Mouse (Mus musculus): ENCODE measurements at regions not wholly inside any gene's neighbourhood (a gene's known extent, or its start where the extent isn't known, plus 50 kb on each side); places are given as distances from the start of the nearest gene placed in this dataset.

DNA sequence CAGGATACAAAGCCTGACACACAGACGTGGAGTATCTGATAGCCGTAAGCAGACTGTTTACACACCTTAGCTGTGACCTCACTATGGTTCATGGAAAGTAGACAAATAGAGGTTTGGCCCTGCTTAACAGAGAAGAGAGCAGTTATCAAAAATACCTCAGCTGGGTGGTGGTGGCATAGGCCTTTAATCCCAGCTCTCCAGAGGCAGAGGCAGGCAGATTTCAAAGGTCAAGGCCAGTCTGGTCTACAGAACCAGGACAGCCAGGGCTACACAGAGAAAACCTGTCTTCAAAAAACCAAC, 350.7 kb downstream of the Foxo1 start:
- Histone ChIP-seq H3K4me1 (no peaks in the 10 kb centered on the region), H3K9ac (replicated peaks) (no peak overlapping the region), H3K9me3 (no peaks in the 10 kb centered on the region), H3K4me3 (no peak overlapping the region), H3K4me2 (replicated peaks) (no peak overlapping the region), H3K36me3 (no peaks in the 10 kb centered on the region), H3K27ac (replicated peaks) (no peak overlapping the region), H3K27me3 (no peaks in the 10 kb centered on the region)
- 85% methylated on average over 2 of the region's 2 CpGs for WGBS
- no peak for ATAC-seq (replicated peaks)

DNA sequence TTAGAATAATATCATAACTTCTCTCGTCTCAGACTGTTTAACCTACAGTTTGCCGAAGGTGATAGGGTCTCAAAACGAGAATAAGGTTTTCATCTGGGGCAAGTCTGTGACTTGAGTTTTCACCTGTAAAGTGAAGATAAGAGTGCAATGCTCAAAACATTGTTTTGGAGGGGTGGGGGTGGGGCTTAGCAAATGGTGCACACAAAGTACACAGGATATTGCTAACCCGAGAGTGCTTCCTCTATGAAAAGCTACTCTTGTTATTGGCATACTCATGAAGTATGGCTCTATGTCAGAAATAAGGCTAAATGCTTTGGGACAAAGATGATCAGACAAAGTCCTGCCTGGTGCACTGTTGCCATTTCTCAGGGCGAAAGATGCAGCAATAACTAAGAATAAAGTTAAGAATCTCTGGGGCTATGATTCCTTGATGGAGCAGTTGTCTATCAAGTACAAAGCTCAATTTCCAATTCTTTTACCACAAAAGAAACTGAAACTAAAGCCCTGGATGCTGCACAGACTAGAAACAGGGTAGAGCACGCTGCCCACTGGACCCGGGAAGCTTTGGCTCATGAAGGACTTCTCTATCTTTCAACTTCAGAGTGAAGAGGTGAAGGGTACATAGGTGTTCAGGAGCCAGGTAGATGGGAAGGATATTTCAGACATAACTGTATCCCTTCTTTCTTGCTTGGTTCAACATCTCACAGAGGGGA, 350.2 kb downstream of the Foxo1 start:
- H3K27me3 ChIP-seq = no peaks in the 10 kb centered on the region
- 89% methylated on average over 7 of the region's 7 CpGs for WGBS

DNA sequence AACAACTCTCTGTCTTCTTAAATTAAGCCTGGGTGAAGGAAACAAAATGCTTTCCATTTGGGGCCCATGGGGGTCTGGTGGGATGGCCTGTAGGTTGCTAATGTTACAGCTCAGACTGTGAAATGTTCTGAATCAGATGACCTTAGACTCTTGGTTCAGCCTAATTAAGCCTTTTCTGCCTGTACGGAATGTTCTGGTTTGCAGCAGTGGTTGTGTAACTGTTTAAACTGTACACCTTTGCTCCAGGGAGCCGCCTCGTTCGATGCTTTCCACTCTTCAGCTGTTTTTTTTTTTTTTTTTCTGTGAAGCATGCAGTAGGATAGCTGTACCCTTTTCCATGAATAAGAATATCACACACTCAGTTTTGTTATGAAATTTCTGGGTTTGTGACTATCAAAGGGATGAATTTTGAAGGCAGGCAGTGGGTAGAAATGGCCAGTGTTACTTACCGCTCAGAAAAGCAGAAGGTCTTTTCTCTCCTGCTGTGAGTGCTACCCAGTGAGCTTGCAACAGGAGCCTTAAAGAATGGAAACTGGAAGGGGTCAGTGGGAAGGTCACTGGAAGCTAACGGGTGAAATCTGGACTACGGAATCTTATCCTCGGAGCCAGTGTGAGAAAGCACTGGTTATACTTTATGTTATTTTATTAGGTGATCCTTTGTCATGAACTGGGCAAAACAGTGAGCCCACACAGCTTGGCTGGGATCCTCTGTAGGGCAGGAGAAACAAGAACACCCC, 349.4 kb downstream of the Foxo1 start:
- no peaks in the 10 kb centered on the region for H3K9me3 ChIP-seq
- H3K4me1 ChIP-seq = no peaks in the 10 kb centered on the region
- no peaks in the 10 kb centered on the region for H3K36me3 ChIP-seq
- WGBS = 45% methylated on average over 8 of the region's 8 CpGs
- no peak overlapping the region for H3K4me3 ChIP-seq
- H3K27me3 ChIP-seq = no peaks in the 10 kb centered on the region
- H3K9ac ChIP-seq (replicated peaks) = no peak overlapping the region
- no peak for ATAC-seq (replicated peaks)
- H3K27ac ChIP-seq (replicated peaks) = no peak overlapping the region
- no peak overlapping the region for H3K4me2 ChIP-seq (replicated peaks)

More for the DNA sequence above, 350.2 kb downstream of the Foxo1 start:
- H3K9ac ChIP-seq (replicated peaks) = no peak overlapping the region
- no peak overlapping the region for H3K4me3 ChIP-seq
- H3K4me2 ChIP-seq (replicated peaks) = no peak overlapping the region
- no peak for ATAC-seq (replicated peaks)
- H3K4me1 ChIP-seq = no peaks in the 10 kb centered on the region
- no peak overlapping the region for H3K27ac ChIP-seq (replicated peaks)
- H3K9me3 ChIP-seq = no peaks in the 10 kb centered on the region
- H3K36me3 ChIP-seq = no peaks in the 10 kb centered on the region

DNA sequence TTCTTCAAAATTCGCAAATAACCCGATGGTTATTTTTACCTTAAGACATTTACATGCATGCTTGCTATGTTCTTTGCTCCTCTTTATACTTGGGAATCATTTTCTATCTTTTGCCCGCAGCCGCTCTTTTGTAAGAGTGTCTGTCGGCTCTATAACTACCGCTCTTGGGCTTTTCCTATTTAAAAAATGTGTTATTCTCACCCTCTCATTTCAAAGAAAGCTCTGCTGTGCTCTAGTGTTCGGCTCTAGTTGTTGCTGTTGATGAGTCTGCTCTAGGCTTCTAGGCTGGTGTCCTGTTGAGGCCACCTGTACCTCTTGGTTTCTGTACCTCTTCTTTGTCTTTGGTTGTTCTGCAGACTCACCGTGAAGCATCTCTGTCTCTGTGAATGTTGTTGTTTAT, 343.7 kb downstream of the Foxo1 start:
- WGBS = 73% methylated on average over 8 of the region's 8 CpGs
- no peaks in the 10 kb centered on the region for H3K36me3 ChIP-seq
- no peak overlapping the region for H3K27ac ChIP-seq (replicated peaks)
- H3K9ac ChIP-seq (replicated peaks) = no peak overlapping the region
- H3K4me1 ChIP-seq = no peaks in the 10 kb centered on the region
- H3K27me3 ChIP-seq = no peaks in the 10 kb centered on the region
- ATAC-seq (replicated peaks) = no peak
- no peaks in the 10 kb centered on the region for H3K9me3 ChIP-seq
- no peak overlapping the region for H3K4me3 ChIP-seq
- no peak overlapping the region for H3K4me2 ChIP-seq (replicated peaks)

GRCm38 (mm10) chr3:52610466-52610865, 342.3 kb downstream of the Foxo1 start:
- no peak for ATAC-seq (replicated peaks)
- peaks cover 1% of the 10 kb centered on the region for H3K4me1 ChIP-seq
- no peaks in the 10 kb centered on the region for H3K36me3 ChIP-seq
- no peak overlapping the region for H3K4me3 ChIP-seq
- WGBS = 53% methylated on average over 3 of the region's 3 CpGs
- H3K9ac ChIP-seq (replicated peaks) = no peak overlapping the region
- H3K27me3 ChIP-seq = no peaks in the 10 kb centered on the region
- no peak overlapping the region for H3K4me2 ChIP-seq (replicated peaks)
- no peaks in the 10 kb centered on the region for H3K9me3 ChIP-seq
- H3K27ac ChIP-seq (replicated peaks) = no peak overlapping the region

GRCm38 (mm10) chr3:52608086-52608426, 339.9 kb downstream of the Foxo1 start:
- Histone ChIP-seq H3K27ac (replicated peaks) (no peak overlapping the region), H3K4me3 (no peak overlapping the region), H3K27me3 (no peaks in the 10 kb centered on the region), H3K4me2 (replicated peaks) (no peak overlapping the region), H3K9ac (replicated peaks) (no peak overlapping the region), H3K9me3 (no peaks in the 10 kb centered on the region), H3K36me3 (no peaks in the 10 kb centered on the region), H3K4me1 (peaks cover 11% of the 10 kb centered on the region)
- ATAC-seq (replicated peaks) = no peak
- WGBS = 91% methylated on average over 5 of the region's 5 CpGs

- Histone ChIP-seq H3K4me1 (peaks cover 11% of the 10 kb centered on the region), H3K9ac (replicated peaks) (no peak overlapping the region), H3K4me2 (replicated peaks) (no peak overlapping the region), H3K9me3 (no peaks in the 10 kb centered on the region), H3K27ac (replicated peaks) (no peak overlapping the region), H3K36me3 (no peaks in the 10 kb centered on the region), H3K4me3 (no peak overlapping the region), H3K27me3 (no peaks in the 10 kb centered on the region)
- ATAC-seq (replicated peaks) = no peak
- 89% methylated on average over 12 of the region's 12 CpGs for WGBS
Measured at GRCm38 (mm10) chr3:52607379-52608085, 339.4 kb downstream of the Foxo1 start.

DNA sequence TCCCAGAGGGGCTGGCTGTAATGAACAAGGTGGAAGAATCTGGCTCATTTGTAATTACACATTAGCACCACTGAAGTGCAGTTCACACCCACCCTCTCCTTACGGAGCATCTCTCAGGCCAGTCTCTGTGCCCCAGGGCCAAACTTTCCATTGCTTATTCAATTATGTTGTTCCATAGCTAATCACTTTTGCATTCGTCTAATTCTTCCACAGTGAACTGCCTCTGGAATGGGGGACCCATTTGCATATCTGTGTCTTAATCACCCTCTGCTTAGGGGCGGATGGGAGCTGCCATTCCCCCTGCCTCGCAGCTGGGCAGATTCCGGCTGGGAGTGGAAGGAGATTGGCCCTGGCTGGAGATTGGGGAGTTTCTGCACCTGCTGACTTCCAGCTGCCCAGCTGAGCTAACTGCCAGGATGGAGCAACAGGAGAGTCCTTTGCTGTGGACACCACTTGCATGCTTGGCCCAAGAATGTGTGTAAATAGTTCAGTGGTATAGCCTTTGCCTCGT, 337.2 kb downstream of the Foxo1 start:
- peaks cover 11% of the 10 kb centered on the region for H3K4me1 ChIP-seq
- WGBS = 18% methylated on average over 6 of the region's 6 CpGs
- H3K9ac ChIP-seq (replicated peaks) = no peak overlapping the region
- H3K27ac ChIP-seq (replicated peaks) = no peak overlapping the region
- H3K9me3 ChIP-seq = no peaks in the 10 kb centered on the region
- H3K27me3 ChIP-seq = no peaks in the 10 kb centered on the region
- no peak overlapping the region for H3K4me3 ChIP-seq
- no peak overlapping the region for H3K4me2 ChIP-seq (replicated peaks)
- H3K36me3 ChIP-seq = no peaks in the 10 kb centered on the region
- ATAC-seq (replicated peaks) = peak; percentile 76

DNA sequence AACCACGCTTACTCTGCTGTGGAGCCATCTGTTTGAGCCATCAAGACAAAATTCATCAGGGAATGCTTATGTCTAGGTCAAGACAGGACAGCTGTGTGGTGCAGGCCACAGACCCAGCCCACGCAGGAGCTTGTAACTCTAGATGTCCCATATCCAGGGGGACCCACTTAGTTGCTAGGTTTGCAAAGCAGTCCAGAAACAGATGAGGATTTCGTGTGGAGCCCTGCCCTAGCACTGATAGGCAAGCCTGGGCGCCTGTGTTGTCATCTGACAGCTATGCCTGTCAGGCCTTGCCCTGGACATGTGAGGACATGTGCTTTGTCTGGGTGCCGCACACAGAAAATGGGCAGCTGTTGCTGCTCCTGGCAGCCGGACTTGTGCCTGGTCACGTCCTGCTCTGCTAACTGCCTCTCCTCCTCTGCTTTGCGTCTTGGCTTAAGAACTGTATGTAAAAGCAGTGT, 335.1 kb downstream of the Foxo1 start:
- H3K4me1 ChIP-seq = peaks cover 11% of the 10 kb centered on the region
- H3K4me3 ChIP-seq = no peak overlapping the region
- H3K36me3 ChIP-seq = no peaks in the 10 kb centered on the region
- no peak overlapping the region for H3K4me2 ChIP-seq (replicated peaks)
- ATAC-seq (replicated peaks) = no peak
- 73% methylated on average over 8 of the region's 8 CpGs for WGBS
- no peak overlapping the region for H3K9ac ChIP-seq (replicated peaks)
- H3K27ac ChIP-seq (replicated peaks) = no peak overlapping the region
- no peaks in the 10 kb centered on the region for H3K9me3 ChIP-seq
- H3K27me3 ChIP-seq = no peaks in the 10 kb centered on the region

DNA sequence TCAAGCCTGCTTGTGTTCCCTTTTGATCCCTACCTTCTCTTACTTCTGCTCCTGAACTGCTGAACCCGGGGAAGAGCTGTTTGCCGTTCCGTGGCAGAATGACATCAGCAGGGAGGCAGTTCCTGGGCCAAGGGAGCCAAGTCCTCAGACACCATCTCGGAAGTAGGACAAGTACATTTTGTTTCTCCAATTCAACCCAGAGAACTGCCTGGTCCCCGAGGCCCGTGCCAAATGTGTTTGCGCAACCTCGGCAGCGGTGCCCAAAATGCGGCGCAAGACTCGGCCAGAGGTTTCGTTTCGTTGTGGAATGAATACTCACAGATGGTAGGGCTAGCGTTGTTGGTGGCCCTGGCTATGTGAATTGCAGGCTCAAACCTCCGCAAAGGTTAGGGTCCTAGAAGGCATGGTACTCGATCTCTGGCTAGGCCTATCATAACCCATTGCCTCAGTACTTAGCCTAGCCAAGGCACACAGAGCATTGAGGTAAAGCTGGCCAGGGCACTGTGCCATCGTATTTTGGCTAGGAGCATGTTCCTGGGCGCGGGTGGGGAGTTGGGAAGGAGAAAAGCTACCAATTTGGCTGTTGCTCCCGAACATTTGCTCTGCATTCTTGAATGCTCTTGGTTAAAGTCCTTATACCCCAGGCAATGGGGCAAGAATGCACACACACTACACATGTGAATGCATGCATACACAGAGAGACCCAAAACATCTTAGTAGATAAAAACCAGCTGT, 333.0 kb downstream of the Foxo1 start:
- Histone ChIP-seq H3K4me2 (replicated peaks) (no peak overlapping the region), H3K9me3 (no peaks in the 10 kb centered on the region), H3K27ac (replicated peaks) (no peak overlapping the region), H3K27me3 (no peaks in the 10 kb centered on the region), H3K4me1 (peaks cover 11% of the 10 kb centered on the region), H3K36me3 (no peaks in the 10 kb centered on the region), H3K9ac (replicated peaks) (no peak overlapping the region), H3K4me3 (no peak overlapping the region)
- WGBS = 80% methylated on average over 21 of the region's 21 CpGs
- ATAC-seq (replicated peaks) = no peak

- 89% methylated on average over 13 of the region's 13 CpGs for WGBS
- H3K27me3 ChIP-seq = no peaks in the 10 kb centered on the region
- H3K4me1 ChIP-seq = peaks cover 11% of the 10 kb centered on the region
- no peaks in the 10 kb centered on the region for H3K9me3 ChIP-seq
- ATAC-seq (replicated peaks) = no peak
- no peak overlapping the region for H3K4me3 ChIP-seq
- H3K36me3 ChIP-seq = no peaks in the 10 kb centered on the region
- H3K27ac ChIP-seq (replicated peaks) = no peak overlapping the region
- no peak overlapping the region for H3K4me2 ChIP-seq (replicated peaks)
- no peak overlapping the region for H3K9ac ChIP-seq (replicated peaks)
Measured at GRCm38 (mm10) chr3:52600581-52600980, 332.4 kb downstream of the Foxo1 start.

- Histone ChIP-seq H3K36me3 (no peaks in the 10 kb centered on the region), H3K27me3 (no peaks in the 10 kb centered on the region), H3K4me2 (replicated peaks) (no peak overlapping the region), H3K9ac (replicated peaks) (no peak overlapping the region), H3K9me3 (no peaks in the 10 kb centered on the region), H3K27ac (replicated peaks) (no peak overlapping the region), H3K4me1 (peaks cover 6% of the 10 kb centered on the region), H3K4me3 (no peak overlapping the region)
- 92% methylated on average over 4 of the region's 4 CpGs for WGBS
- no peak for ATAC-seq (replicated peaks)
Measured at GRCm38 (mm10) chr3:52600146-52600545, 332.0 kb downstream of the Foxo1 start.

Data from forebrain, embryonic 15.5 days (tissue).